In the genomic region with DNA sequence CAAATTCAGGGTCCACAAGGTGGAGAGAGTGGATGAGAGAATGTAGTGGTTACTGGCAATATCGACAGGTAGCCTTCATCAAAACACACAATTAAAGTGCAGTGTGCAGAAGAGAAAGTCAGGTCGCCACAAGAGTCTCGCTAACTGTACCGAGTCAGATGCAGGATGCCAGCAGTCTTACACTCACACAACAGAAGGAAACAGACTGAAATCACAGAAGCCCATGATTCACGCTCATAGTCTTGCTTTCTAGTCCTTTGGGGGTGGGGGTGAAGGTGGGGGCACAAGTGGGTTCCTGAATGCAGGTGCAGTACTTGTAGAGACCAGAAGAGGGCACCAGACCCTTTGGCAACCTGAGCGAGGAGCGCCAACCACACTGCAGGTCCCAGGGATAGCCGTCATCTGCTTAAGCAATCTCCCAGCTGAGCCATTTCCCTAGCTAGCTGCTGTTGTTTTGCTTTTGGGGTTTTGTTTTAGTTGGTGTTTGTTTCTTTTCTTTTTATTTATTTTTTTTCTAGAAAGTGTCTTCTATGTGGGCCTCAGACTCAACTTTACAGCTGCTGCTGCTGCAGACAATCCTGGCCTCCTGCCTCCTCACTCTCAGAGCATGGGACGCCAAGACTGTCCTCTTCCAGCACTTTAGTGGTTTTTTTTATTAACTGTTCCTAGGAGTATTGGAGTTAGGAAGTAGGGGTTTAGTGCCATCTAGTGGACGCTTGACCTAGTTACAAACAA, we compare ENCODE assay signal across 8 mouse cellular contexts.
DNase-seq lines count a peak whose midpoint lies in the region; ATAC-seq and TF ChIP-seq lines count a peak whose summit lies in the region.

No protein-coding gene starts in this region.

- H3K4me1 ChIP-seq in erythroblast, embryonic 14.5 days (ENCODE audit: control insufficient read depth) = peaks cover 13% of the 10 kb centered on the region
- H3K4me1 ChIP-seq in heart, embryonic 12.5 days (replicated peaks) = peaks cover 16% of the 10 kb centered on the region
- H3K4me1 ChIP-seq in kidney, postnatal 0 days (replicated peaks; ENCODE audit: insufficient read depth, low read length) = no peaks in the 10 kb centered on the region
- 0 out of 2 replicates have a peak, but pooled peaks cover 2% of the 10 kb centered on the region for H3K4me1 ChIP-seq in liver, embryonic 11.5 days (replicated peaks; ENCODE audit: control insufficient read depth, insufficient read depth, low read length)
- 0 out of 2 replicates have a peak, but pooled peaks cover 5% of the 10 kb centered on the region for H3K4me1 ChIP-seq in stomach, embryonic 14.5 days (ENCODE audit: control insufficient read depth, insufficient read depth, low read length)

- peak overlapping the region; percentile 58; the same call in 1 of the 2 replicates for H3K27ac ChIP-seq in heart, embryonic 12.5 days (ENCODE audit: poor library complexity, severe bottlenecking)
- peak overlapping the region; percentile 43; the same call in 1 of the 2 replicates for H3K27ac ChIP-seq in kidney, postnatal 0 days
- H3K27ac ChIP-seq in liver, embryonic 11.5 days (ENCODE audit: low read depth, low read length) = no peak overlapping the region
- peak overlapping the region; percentile 18; the same call in 1 of the 2 replicates for H3K27ac ChIP-seq in stomach, embryonic 14.5 days (ENCODE audit: low read length)

- no peak overlapping the region for H3K9ac ChIP-seq in heart, embryonic 12.5 days
- no peak overlapping the region for H3K9ac ChIP-seq in kidney, postnatal 0 days (ENCODE audit: low read depth, low read length)
- peak overlapping the region; percentile 25; the same call in 1 of the 2 replicates for H3K9ac ChIP-seq in liver, embryonic 11.5 days (ENCODE audit: low read depth, low read length)
- no peak overlapping the region for H3K9ac ChIP-seq in stomach, embryonic 14.5 days (replicated peaks; ENCODE audit: low read depth, low read length)

- DNase-seq in CD4-positive, CD25-positive, alpha-beta regulatory T cell, adult 2 months (ENCODE audit: low read depth, low spot score) = peak; percentile 92
- DNase-seq in brain, embryonic 14.5 days (ENCODE audit: low read depth) = peak; percentile 92
- DNase-seq in kidney, postnatal 0 days (ENCODE audit: low spot score) = peak; percentile 96
- DNase-seq in liver, embryonic 11.5 days (ENCODE audit: low spot score) = peak; percentile 65
- peak; percentile 93 for DNase-seq in naive thymus-derived CD4-positive, alpha-beta T cell, adult 2 months (ENCODE audit: low read depth)

- TF ChIP-seq CTCF in brain, embryonic 14.5 days (IDR thresholded peaks at IDR 0.05; ENCODE audit: borderline replicate concordance, extremely low read depth, insufficient read depth, insufficient read length) = peak; percentile 89
- TF ChIP-seq CTCF in kidney, postnatal 0 days (IDR thresholded peaks at IDR 0.05; ENCODE audit: low read depth) = peak; percentile 93

- H3K9me3 ChIP-seq in erythroblast, embryonic 14.5 days (ENCODE audit: control insufficient read depth, low read length) = no peaks in the 10 kb centered on the region
- H3K9me3 ChIP-seq in heart, embryonic 12.5 days (replicated peaks) = no peaks in the 10 kb centered on the region
- no peaks in the 10 kb centered on the region for H3K9me3 ChIP-seq in kidney, postnatal 0 days (replicated peaks; ENCODE audit: low read length)
- no peaks in the 10 kb centered on the region for H3K9me3 ChIP-seq in liver, embryonic 11.5 days (ENCODE audit: control insufficient read depth, low read length)
- H3K9me3 ChIP-seq in stomach, embryonic 14.5 days (ENCODE audit: control insufficient read depth, low read depth, low read length) = no peaks in the 10 kb centered on the region

- H3K4me2 ChIP-seq in heart, embryonic 12.5 days = peak overlapping the region; percentile 56
- H3K4me2 ChIP-seq in kidney, postnatal 0 days (ENCODE audit: low read length) = peak overlapping the region; percentile 21
- peak overlapping the region; percentile 57 for H3K4me2 ChIP-seq in liver, embryonic 11.5 days
- peak overlapping the region; percentile 8 for H3K4me2 ChIP-seq in stomach, embryonic 14.5 days (replicated peaks; ENCODE audit: low read depth, low read length)

- ATAC-seq in heart, embryonic 12.5 days (ENCODE audit: insufficient number of reproducible peaks, low FRiP score) = peak; percentile 65
- ATAC-seq in kidney, postnatal 0 days (replicated peaks; ENCODE audit: low FRiP score, low read depth) = peak; percentile 68
- ATAC-seq in liver, embryonic 11.5 days (replicated peaks; ENCODE audit: low FRiP score) = peak; percentile 75
- peak; percentile 69; the same call in 1 of the 2 replicates for ATAC-seq in stomach, embryonic 14.5 days (ENCODE audit: insufficient number of reproducible peaks, insufficient read depth, low FRiP score, low read depth)

- H3K4me3 ChIP-seq in erythroblast, embryonic 14.5 days (replicated peaks) = peak overlapping the region; percentile 21
- 0 out of 2 replicates have a peak overlapping the region, but pooled peaks have one; percentile 7 for H3K4me3 ChIP-seq in heart, embryonic 12.5 days
- H3K4me3 ChIP-seq in kidney, postnatal 0 days (replicated peaks; ENCODE audit: low read depth, low read length) = no peak overlapping the region
- no peak overlapping the region for H3K4me3 ChIP-seq in liver, embryonic 11.5 days (ENCODE audit: low read depth, low read length)
- no peak overlapping the region for H3K4me3 ChIP-seq in stomach, embryonic 14.5 days (ENCODE audit: low read depth, low read length)

- no peak for TF ChIP-seq POLR2A in brain, embryonic 14.5 days (IDR thresholded peaks at IDR 0.05; ENCODE audit: borderline replicate concordance, extremely low read depth, insufficient read depth, insufficient read length, poor library complexity, severe bottlenecking)

- no peaks in the 10 kb centered on the region; the same call in 1 of the 2 replicates for H3K36me3 ChIP-seq in erythroblast, embryonic 14.5 days (ENCODE audit: control insufficient read depth)
- H3K36me3 ChIP-seq in heart, embryonic 12.5 days = peaks cover 11% of the 10 kb centered on the region
- no peaks in the 10 kb centered on the region for H3K36me3 ChIP-seq in kidney, postnatal 0 days (ENCODE audit: insufficient read depth, low read length)
- no peaks in the 10 kb centered on the region for H3K36me3 ChIP-seq in liver, embryonic 11.5 days (ENCODE audit: control insufficient read depth, insufficient read depth, low read length)
- H3K36me3 ChIP-seq in stomach, embryonic 14.5 days (ENCODE audit: control insufficient read depth, insufficient read depth, low read length) = no peaks in the 10 kb centered on the region

- H3K27me3 ChIP-seq in erythroblast, embryonic 14.5 days (ENCODE audit: control insufficient read depth) = no peaks in the 10 kb centered on the region
- no peaks in the 10 kb centered on the region for H3K27me3 ChIP-seq in heart, embryonic 12.5 days (replicated peaks)
- no peaks in the 10 kb centered on the region for H3K27me3 ChIP-seq in kidney, postnatal 0 days (ENCODE audit: insufficient read depth, low read length)
- H3K27me3 ChIP-seq in liver, embryonic 11.5 days (replicated peaks; ENCODE audit: control insufficient read depth, insufficient read depth, low read length) = no peaks in the 10 kb centered on the region
- H3K27me3 ChIP-seq in stomach, embryonic 14.5 days (ENCODE audit: control insufficient read depth, insufficient read depth, low read length) = no peaks in the 10 kb centered on the region

- WGBS in heart, embryonic 12.5 days = 19% methylated on average over 10 of the region's 10 CpGs
- 20% methylated on average over 10 of the region's 10 CpGs for WGBS in kidney, postnatal 0 days
- 23% methylated on average over 10 of the region's 10 CpGs for whole genome bisulfite sequencing in liver, embryonic 11.5 days
- WGBS in stomach, embryonic 14.5 days = 22% methylated on average over 10 of the region's 10 CpGs

Comparison
In these comparisons a context has a peak if more than half of its experiments do, and no peak if none do; other contexts are left out.
1. H3K4me3 ChIP-seq: peak in erythroblast, embryonic 14.5 days (single experiment) and heart, embryonic 12.5 days (single experiment); none in kidney, postnatal 0 days (single experiment), liver, embryonic 11.5 days (single experiment) and stomach, embryonic 14.5 days (single experiment).
2. Peak in every context shown above with its lines, with median percentiles within 50 percentile points of each other: DNase-seq, ATAC-seq and H3K4me2 ChIP-seq.